Mouse (Mus musculus) gastrocnemius, postnatal 36 days (tissue): ENCODE data around the gene Gm9972. TPM values are rescaled to one million over a fixed set of nuclear protein-coding genes. Genes with fewer than 3 reads are reported as not detected.

Experiments
- DNase-seq, 2 experiments: peaks; one replicate each; pipeline ENCODE4 v3.0.0; 2022
- intact Hi-C: fragments of 180-260 bp; cut with DNase I; formaldehyde crosslinking; loops from one replicate; pipeline ENCODE4 v1.15.1; 2025
- long read RNA-seq, 2 experiments: library from polyadenylated mRNA; stranded (forward); transcript quantifications; one replicate each; pipeline ENCODE4 v2.0.0; 2021
- total RNA-seq, 2 experiments: library from RNA; stranded (reverse); gene quantifications; 2 replicates each; pipeline ENCODE4 v1.2.3; 2021

Gene Gm9972
- not detected for total RNA-seq
- long read RNA-seq, experiment 1 = 0 reads
- long read RNA-seq, experiment 2 = 0 reads

GRCm38 (mm10) chr11:43035446-43035845 is at the start of gene Gm9972:
Gm9972 (plus strand) TSS chr11:43035746.
- no peak for DNase-seq
- intact Hi-C loops = no loop called here

DNA sequence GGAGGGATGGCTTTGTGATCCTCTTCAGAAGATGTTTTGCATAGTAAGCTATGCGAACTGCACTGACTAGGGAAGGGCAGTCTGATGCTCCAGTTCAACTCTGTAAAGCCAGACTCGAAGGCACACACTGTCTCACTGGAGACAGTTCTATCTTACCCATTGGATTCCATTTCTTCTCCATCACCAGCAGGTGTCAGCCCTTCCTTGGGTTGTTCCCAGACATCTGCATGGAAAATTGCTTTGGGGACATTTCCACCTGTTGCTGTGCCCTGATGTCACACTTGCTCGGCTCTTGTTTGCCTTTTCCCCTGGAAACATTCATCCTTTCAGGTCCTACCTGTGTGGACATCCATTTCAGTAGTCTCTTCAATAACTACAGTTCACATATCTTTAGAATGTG is 36.4 kb upstream of the Gm9972 start:
- intact Hi-C loops = no loop called here
- DNase-seq = no peak

GRCm38 (mm10) chr11:43011941-43012340 is 23.6 kb upstream of the Gm9972 start:
- DNase-seq = no peak
- intact Hi-C loops = no loop called here

- no peak for DNase-seq
- intact Hi-C loops = no loop called here
Measured at GRCm38 (mm10) chr11:43012980-43013379, 22.6 kb upstream of the Gm9972 start.

DNA sequence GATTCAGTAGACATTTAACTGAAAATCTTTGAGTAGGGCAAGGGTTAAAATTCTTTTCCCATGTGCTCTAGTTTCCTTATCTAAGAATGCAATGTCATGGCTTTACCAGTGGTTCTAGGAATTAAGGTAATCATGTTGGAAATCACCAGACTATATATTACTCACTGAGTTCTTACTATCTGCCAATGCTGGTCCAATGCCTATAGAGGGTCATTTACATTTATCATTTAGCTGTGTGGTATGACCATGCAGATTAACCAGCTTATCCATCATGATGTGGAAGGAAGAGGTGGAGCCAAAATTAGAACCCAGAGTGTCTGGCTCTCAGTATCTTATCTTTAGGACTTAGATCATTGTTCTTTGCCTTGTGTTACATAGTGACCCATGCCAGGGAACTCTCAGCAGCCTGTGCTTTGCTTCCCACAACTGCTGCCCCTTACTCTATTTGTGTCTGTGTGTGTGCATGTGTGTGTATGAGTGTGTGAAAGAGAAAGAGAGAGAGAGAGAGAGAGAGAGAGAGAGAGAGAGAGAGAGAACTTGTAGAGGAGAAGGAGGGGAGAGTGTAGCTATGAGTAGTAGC is 12.3 kb upstream of the Gm9972 start:
- no peak for DNase-seq
- intact Hi-C loops = no loop called here

DNA sequence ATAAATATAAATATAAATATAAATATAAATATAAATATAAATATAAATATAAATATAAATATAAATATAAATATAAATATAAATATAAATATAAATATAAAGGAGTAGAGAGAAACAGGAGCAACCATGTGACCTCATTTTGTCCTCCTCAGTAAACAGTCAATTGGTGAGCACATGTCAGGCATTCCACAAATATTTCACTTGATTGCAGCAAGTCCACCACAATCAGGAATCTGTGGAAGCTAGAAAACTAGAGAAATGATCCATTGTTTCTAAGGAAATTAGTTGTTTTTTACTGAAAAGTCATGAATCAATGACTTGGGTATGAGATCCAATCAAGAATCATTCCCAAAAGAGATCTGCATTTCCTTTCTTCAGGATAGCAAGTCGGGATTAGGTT is 5.7 kb upstream of the Gm9972 start:
- no peak for DNase-seq
- intact Hi-C loops = no loop called here

DNA sequence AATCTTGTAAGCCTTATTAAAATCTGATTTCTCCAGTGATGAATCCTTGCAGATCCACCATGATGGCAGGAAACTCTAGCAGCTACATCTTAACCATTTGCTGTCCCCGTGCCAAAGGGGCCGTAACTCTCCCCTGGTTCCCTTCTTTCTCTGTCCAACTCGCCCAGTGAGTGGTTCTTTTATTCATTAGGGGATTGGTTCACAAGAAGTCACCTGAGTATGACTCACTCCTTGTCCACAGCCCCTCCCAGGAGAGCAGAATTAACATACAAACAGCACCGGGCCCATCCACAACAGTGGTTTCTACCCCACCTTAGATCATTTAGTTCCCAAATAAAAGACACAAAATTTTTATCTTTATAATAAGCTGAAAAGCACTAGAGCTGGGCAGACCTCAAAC is 3.4 kb upstream of the Gm9972 start:
- no peak for DNase-seq
- intact Hi-C loops = no loop called here

GRCm38 (mm10) chr11:43045871-43046548 is 10.5 kb downstream of the Gm9972 start:
- intact Hi-C loops = no loop called here
- no peak for DNase-seq

DNA sequence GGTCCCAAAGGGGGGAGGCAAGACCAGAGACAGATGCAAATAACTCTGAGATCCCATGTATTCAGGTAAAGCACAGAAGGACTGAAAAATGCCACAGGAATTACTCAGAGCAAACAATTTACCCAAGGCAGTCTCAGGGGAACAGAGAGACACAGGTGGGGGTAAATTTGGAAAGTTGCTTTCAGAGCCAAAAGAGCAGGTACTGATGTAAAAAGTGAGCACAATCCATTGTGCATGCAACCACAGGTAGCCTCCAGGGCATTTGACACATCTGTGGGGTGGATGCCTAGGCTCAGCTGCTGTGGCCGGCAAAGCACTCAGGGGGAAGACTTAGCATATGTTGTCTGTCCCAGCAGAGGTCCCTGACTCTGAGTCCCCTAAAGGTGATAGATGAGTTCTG is 13.8 kb downstream of the Gm9972 start:
- intact Hi-C loops = no loop called here

GRCm38 (mm10) chr11:43054972-43055371 is 19.4 kb downstream of the Gm9972 start:
- intact Hi-C loops = no loop called here
- DNase-seq = no peak

More for the DNA sequence above, 13.8 kb downstream of the Gm9972 start:
- no peak for DNase-seq

- intact Hi-C loops = no loop called here
Measured at GRCm38 (mm10) chr11:43059437-43059970, 24.0 kb downstream of the Gm9972 start.

GRCm38 (mm10) chr11:43062286-43062685 is 26.7 kb downstream of the Gm9972 start:
- no peak for DNase-seq
- intact Hi-C loops = no loop called here

More at GRCm38 (mm10) chr11:43059437-43059970, 24.0 kb downstream of the Gm9972 start:
- no peak for DNase-seq

- intact Hi-C loops = no loop called here
- DNase-seq = no peak
Measured at GRCm38 (mm10) chr11:43086309-43087050, 50.9 kb downstream of the Gm9972 start.

Other genes with a start within 250 kb of the Gm9972 start
- gene Atp10b, start 114.1 kb downstream of the Gm9972 start, total RNA-seq = not detected